Mouse (Mus musculus): Measurements from ENCODE around the gene Arid1b. TPM values are rescaled to one million over a fixed set of nuclear protein-coding genes. Genes with fewer than 3 reads are reported as not detected.

The Arid1b gene
- polyA plus RNA-seq, 1 experiment from 2014 or later: 8.7 TPM

DNA sequence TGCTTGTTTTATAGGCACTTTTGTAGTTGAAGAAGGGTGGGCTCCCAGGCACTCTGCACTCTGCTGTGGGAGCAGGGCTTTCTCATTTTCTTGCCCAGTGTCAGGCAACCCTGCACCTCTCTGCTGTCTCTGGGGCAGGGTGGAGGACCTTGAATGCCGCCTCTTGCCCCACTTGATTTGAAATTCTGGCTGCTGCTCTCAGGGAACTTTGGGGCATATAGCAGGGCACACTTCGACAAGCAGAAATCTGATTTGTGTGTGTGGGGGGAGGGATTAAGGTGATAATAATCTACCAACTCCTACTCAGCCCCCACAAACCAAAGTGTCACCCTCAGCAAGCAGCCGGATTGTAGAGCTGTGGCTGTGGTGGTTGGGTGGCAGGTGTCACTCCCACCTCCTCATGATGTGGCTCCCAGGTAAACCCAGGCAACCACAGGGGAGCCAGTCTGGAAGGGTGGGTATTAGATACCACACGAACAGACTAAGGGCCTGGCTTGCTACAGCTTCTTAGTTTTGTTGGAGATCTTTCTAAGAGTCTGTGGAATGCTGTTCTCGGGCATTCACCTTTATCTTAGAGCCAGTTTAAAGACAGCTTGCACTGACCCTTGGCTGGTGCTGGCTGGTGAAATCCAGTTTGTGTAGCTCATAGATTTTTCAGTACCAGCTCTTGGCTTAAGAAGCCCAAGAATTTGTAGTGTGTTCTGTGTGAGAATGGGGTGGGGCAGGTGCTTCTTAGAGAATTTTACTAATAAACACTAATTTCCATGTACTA, 131.1 kb downstream of the Arid1b start:
- Histone ChIP-seq H3K4me2 (ENCODE audit: low read length) (no peak overlapping the region), H3K4me3 (ENCODE audit: control insufficient read depth in 1 of 2, insufficient read depth in 1 of 2, low read depth in 1 of 2, low read length in 2 of 2) (no peak overlapping the region), H3K27me3 (ENCODE audit: control insufficient read depth, insufficient read depth, low read length) (no peaks in the 10 kb centered on the region), H3K27ac (replicated peaks in 1 of 2; ENCODE audit: control insufficient read depth in 1 of 2, insufficient read depth in 1 of 2, low read depth in 2 of 2, low read length in 2 of 2) (no peak overlapping the region), H3K9ac (ENCODE audit: low read length) (no peak overlapping the region), H3K4me1 (ENCODE audit: control insufficient read depth in 2 of 2, insufficient read depth in 2 of 2, low read length in 2 of 2) (peaks cover 13 to 19% of the 10 kb centered on the region in 2 experiments), H3K36me3 (ENCODE audit: control insufficient read depth, insufficient read depth, low read length) (peaks cover 3% of the 10 kb centered on the region; the same call in 1 of the 2 replicates), H3K9me3 (ENCODE audit: control insufficient read depth, low read length) (no peaks in the 10 kb centered on the region)
- no peak for ATAC-seq (ENCODE audit: insufficient number of reproducible peaks, insufficient read depth, low FRiP score, low read depth)
- WGBS: 67% methylated on average over 5 of the region's 5 CpGs

DNA sequence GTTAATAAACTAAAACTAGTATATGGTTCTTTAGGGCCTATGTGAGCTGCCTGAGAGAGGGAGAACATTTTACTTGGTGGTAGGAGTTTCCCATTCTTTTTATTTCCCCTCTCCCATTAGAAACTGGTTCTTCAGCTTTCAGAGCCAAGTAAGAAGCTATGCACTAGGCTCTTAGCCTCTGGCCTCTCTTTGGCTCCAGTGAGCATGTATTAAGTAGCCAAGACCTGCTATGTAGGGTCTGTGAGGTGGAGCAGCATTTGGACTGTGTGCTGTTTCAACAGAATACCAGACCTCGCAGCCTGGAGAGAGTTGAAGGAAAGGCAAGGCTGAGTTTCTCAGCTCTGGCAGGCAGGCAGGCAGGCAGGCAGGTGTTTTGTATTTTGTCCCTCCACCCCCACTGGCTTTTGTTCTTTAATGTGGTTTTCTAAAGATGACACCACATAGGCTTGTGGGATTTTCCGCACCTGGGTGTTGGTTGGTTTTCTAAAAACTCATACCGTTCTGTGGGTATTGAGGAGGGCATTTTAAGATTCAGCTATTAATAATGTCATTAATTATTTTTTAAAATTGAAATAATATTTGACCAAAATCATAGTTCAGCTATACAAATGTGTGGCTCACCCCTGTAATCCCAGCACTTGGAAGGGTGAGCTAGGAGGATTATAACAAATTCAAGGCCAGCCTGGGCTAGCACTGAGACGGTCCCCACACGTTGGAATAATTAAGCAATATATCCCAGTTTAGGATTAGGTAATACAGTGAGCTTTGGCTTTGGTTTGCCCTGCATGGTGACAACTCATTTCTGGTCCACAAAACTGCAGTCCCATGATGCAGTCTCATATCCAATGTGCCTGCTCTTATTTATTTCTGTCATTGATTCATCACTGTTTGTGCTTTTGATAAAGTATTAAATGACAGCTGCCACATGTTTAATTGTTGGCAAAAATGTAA, 132.0 kb downstream of the Arid1b start:
- no peaks in the 10 kb centered on the region for H3K27me3 ChIP-seq (ENCODE audit: control insufficient read depth, insufficient read depth, low read length)
- no peak overlapping the region for H3K27ac ChIP-seq (replicated peaks in 1 of 2; ENCODE audit: control insufficient read depth in 1 of 2, insufficient read depth in 1 of 2, low read depth in 2 of 2, low read length in 2 of 2)
- H3K36me3 ChIP-seq (ENCODE audit: control insufficient read depth, insufficient read depth, low read length): peaks cover 3% of the 10 kb centered on the region; the same call in 1 of the 2 replicates
- ATAC-seq (ENCODE audit: insufficient number of reproducible peaks, insufficient read depth, low FRiP score, low read depth): no peak
- WGBS: 93% methylated on average over 5 of the region's 5 CpGs
- H3K4me2 ChIP-seq (ENCODE audit: low read length): no peak overlapping the region
- H3K9ac ChIP-seq (ENCODE audit: low read length): no peak overlapping the region
- no peaks in the 10 kb centered on the region for H3K9me3 ChIP-seq (ENCODE audit: control insufficient read depth, low read length)
- H3K4me1 ChIP-seq (ENCODE audit: control insufficient read depth in 2 of 2, insufficient read depth in 2 of 2, low read length in 2 of 2): peaks cover 8 to 11% of the 10 kb centered on the region in 2 experiments
- no peak overlapping the region for H3K4me3 ChIP-seq (ENCODE audit: control insufficient read depth in 1 of 2, insufficient read depth in 1 of 2, low read depth in 1 of 2, low read length in 2 of 2)

DNA sequence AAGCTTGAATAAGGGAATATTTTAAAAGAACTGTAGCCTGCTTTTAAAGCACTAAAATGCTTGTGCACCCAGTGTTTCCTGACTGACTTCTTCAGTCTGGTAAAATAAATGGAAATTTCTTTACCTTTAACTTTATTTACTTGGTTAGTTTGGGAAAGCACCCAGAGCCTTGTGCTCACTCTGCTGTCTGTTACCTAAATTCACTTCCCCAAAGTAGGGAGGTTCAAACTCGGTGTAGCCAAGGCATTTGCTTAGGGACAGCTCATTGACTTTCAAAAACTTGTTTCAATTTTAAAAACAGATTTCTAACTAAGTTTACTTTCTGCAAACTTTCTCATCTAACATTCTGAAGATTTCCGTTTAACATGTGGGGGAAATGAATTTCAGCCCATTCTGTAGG, 135.5 kb downstream of the Arid1b start:
- Histone ChIP-seq H3K27me3 (ENCODE audit: control insufficient read depth, insufficient read depth, low read length) (no peaks in the 10 kb centered on the region), H3K36me3 (ENCODE audit: control insufficient read depth, insufficient read depth, low read length) (peaks cover 3% of the 10 kb centered on the region; the same call in 1 of the 2 replicates), H3K9me3 (ENCODE audit: control insufficient read depth, low read length) (no peaks in the 10 kb centered on the region), H3K4me3 (ENCODE audit: control insufficient read depth in 1 of 2, insufficient read depth in 1 of 2, low read depth in 1 of 2, low read length in 2 of 2) (no peak overlapping the region), H3K9ac (ENCODE audit: low read length) (no peak overlapping the region), H3K27ac (replicated peaks in 1 of 2; ENCODE audit: control insufficient read depth in 1 of 2, insufficient read depth in 1 of 2, low read depth in 2 of 2, low read length in 2 of 2) (no peak overlapping the region), H3K4me2 (ENCODE audit: low read length) (no peak overlapping the region), H3K4me1 (ENCODE audit: control insufficient read depth in 2 of 2, insufficient read depth in 2 of 2, low read length in 2 of 2) (peaks cover 2 to 6% of the 10 kb centered on the region in 2 experiments; a peak in 3 of 4 replicates)
- ATAC-seq (ENCODE audit: insufficient number of reproducible peaks, insufficient read depth, low FRiP score, low read depth): no peak
- 85% methylated on average over 2 of the region's 2 CpGs for WGBS

DNA sequence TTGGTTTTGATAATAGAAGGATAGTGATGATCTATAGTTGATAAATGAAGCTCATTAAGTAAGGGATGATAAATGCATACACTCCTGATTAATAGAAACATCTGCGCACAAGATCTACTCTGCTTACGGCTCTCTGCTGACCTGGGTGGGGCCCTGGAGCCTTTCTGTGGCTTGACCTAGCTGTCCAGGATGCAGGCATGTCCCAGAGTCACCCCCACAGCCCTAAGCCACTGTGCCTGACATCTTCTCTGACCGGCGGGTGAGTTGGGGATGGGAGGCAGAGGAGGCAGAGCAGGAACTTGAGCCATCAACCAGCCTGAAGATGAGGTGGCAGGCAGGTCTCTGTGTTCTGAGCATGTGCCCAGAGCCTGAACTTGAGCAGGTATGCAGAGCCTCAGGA, 136.0 kb downstream of the Arid1b start:
- H3K4me3 ChIP-seq (ENCODE audit: control insufficient read depth in 1 of 2, insufficient read depth in 1 of 2, low read depth in 1 of 2, low read length in 2 of 2): no peak overlapping the region
- no peak overlapping the region for H3K27ac ChIP-seq (replicated peaks in 1 of 2; ENCODE audit: control insufficient read depth in 1 of 2, insufficient read depth in 1 of 2, low read depth in 2 of 2, low read length in 2 of 2)
- 88% methylated on average over 4 of the region's 4 CpGs for WGBS
- H3K27me3 ChIP-seq (ENCODE audit: control insufficient read depth, insufficient read depth, low read length): no peaks in the 10 kb centered on the region
- H3K9ac ChIP-seq (ENCODE audit: low read length): no peak overlapping the region
- no peak for ATAC-seq (ENCODE audit: insufficient number of reproducible peaks, insufficient read depth, low FRiP score, low read depth)
- no peaks in the 10 kb centered on the region for H3K9me3 ChIP-seq (ENCODE audit: control insufficient read depth, low read length)
- peaks cover 3% of the 10 kb centered on the region; the same call in 1 of the 2 replicates for H3K36me3 ChIP-seq (ENCODE audit: control insufficient read depth, insufficient read depth, low read length)
- peaks cover 2 to 5% of the 10 kb centered on the region in 2 experiments; a peak in 2 of 4 replicates for H3K4me1 ChIP-seq (ENCODE audit: control insufficient read depth in 2 of 2, insufficient read depth in 2 of 2, low read length in 2 of 2)
- H3K4me2 ChIP-seq (ENCODE audit: low read length): no peak overlapping the region

DNA sequence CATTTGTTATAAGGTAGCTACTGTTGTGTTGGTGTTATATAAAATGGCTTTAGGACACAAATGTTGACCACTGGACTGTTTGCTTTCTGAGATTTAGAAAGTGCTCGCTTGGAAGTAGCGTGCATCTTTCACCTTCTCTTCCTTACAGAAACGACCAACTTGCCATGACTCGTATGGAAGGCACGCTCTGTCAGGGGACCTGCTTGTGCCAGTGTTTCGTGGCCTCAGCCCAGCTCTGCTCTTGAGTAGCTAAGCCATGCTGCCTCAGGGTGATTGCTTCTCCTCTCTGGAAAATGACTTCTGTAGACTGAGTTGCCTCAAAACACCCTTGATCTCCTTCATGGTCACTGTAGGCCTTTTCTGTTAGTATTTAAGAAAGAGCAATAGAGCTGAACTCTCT, 137.6 kb downstream of the Arid1b start:
- H3K9ac ChIP-seq (ENCODE audit: low read length): no peak overlapping the region
- H3K27ac ChIP-seq (replicated peaks in 1 of 2; ENCODE audit: control insufficient read depth in 1 of 2, insufficient read depth in 1 of 2, low read depth in 2 of 2, low read length in 2 of 2): no peak overlapping the region
- H3K27me3 ChIP-seq (ENCODE audit: control insufficient read depth, insufficient read depth, low read length): no peaks in the 10 kb centered on the region
- H3K9me3 ChIP-seq (ENCODE audit: control insufficient read depth, low read length): no peaks in the 10 kb centered on the region
- ATAC-seq (ENCODE audit: insufficient number of reproducible peaks, insufficient read depth, low FRiP score, low read depth): no peak
- WGBS: 92% methylated on average over 6 of the region's 6 CpGs
- H3K4me1 ChIP-seq (ENCODE audit: control insufficient read depth in 2 of 2, insufficient read depth in 2 of 2, low read length in 2 of 2): peaks cover 0 to 2% of the 10 kb centered on the region in 2 experiments; a peak in 2 of 4 replicates
- peaks cover 3% of the 10 kb centered on the region; the same call in 1 of the 2 replicates for H3K36me3 ChIP-seq (ENCODE audit: control insufficient read depth, insufficient read depth, low read length)
- no peak overlapping the region for H3K4me2 ChIP-seq (ENCODE audit: low read length)
- H3K4me3 ChIP-seq (ENCODE audit: control insufficient read depth in 1 of 2, insufficient read depth in 1 of 2, low read depth in 1 of 2, low read length in 2 of 2): no peak overlapping the region

DNA sequence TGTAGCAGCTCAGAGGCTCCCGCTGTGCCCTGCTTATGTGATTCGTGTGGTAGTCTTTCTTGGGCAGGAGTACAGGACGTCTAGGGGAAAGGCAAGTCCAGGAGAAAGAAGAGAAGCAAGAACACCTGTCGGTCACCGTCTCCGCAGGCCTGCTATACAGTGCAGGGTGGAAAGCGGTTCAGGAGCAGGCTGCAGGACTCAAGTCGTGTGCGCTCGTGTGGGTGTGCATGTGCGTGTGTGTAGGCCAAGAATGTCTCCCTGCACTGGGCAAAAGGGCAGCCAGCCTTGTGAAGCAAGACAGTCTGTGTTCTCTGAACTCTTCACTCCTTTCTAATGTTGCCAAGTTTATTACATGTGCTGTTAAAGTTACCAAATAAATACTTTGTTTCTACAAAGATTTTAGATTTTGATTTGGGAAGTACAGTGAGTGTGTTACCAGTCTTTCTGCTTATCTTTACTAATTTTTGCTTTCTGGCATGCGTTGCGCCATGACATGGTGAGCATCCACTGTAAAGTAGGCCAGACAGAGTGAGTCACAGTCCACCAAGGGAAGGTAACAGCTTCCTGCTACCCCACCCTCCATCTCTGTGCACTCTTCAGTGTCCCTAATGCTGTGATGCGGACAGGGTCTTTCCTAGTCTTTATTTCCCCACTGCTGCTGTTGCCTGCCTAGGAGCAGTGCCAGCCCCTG, 138.3 kb downstream of the Arid1b start:
- Histone ChIP-seq H3K4me2 (ENCODE audit: low read length) (no peak overlapping the region), H3K9ac (ENCODE audit: low read length) (no peak overlapping the region), H3K9me3 (ENCODE audit: control insufficient read depth, low read length) (no peaks in the 10 kb centered on the region), H3K27me3 (ENCODE audit: control insufficient read depth, insufficient read depth, low read length) (no peaks in the 10 kb centered on the region), H3K36me3 (ENCODE audit: control insufficient read depth, insufficient read depth, low read length) (0 out of 2 replicates have a peak, but pooled peaks cover 1% of the 10 kb centered on the region), H3K4me1 (ENCODE audit: control insufficient read depth in 2 of 2, insufficient read depth in 2 of 2, low read length in 2 of 2) (peaks cover 0 to 2% of the 10 kb centered on the region in 2 experiments; a peak in 2 of 4 replicates), H3K27ac (replicated peaks in 1 of 2; ENCODE audit: control insufficient read depth in 1 of 2, insufficient read depth in 1 of 2, low read depth in 2 of 2, low read length in 2 of 2) (no peak overlapping the region), H3K4me3 (ENCODE audit: control insufficient read depth in 1 of 2, insufficient read depth in 1 of 2, low read depth in 1 of 2, low read length in 2 of 2) (no peak overlapping the region)
- WGBS: 89% methylated on average over 14 of the region's 14 CpGs
- no peak for ATAC-seq (ENCODE audit: insufficient number of reproducible peaks, insufficient read depth, low FRiP score, low read depth)

DNA sequence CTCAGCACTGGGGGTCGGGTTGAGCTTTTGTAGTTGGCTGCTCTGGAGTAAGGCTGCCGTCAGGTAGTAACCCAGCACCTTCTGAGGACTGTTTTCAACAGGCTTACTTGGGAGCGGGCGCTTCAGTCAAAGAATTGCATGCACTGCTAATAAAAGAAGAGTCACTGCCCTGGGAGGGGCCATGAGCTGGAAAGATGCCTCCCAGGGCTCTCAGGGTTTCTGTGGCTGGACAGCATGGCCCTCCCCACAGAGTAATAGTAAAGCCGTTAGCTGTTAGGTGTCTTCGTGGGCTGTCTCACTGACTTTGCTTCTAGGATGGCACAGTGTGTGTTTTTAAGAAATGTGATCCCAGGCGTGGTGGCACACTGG, 138.8 kb downstream of the Arid1b start:
- H3K36me3 ChIP-seq (ENCODE audit: control insufficient read depth, insufficient read depth, low read length): no peaks in the 10 kb centered on the region
- no peak overlapping the region for H3K4me2 ChIP-seq (ENCODE audit: low read length)
- ATAC-seq (ENCODE audit: insufficient number of reproducible peaks, insufficient read depth, low FRiP score, low read depth): no peak
- no peaks in the 10 kb centered on the region for H3K27me3 ChIP-seq (ENCODE audit: control insufficient read depth, insufficient read depth, low read length)
- 86% methylated on average over 7 of the region's 7 CpGs for WGBS
- peaks cover 4 to 6% of the 10 kb centered on the region in 2 experiments for H3K4me1 ChIP-seq (ENCODE audit: control insufficient read depth in 2 of 2, insufficient read depth in 2 of 2, low read length in 2 of 2)
- no peaks in the 10 kb centered on the region for H3K9me3 ChIP-seq (ENCODE audit: control insufficient read depth, low read length)
- H3K27ac ChIP-seq (replicated peaks in 1 of 2; ENCODE audit: control insufficient read depth in 1 of 2, insufficient read depth in 1 of 2, low read depth in 2 of 2, low read length in 2 of 2): no peak overlapping the region
- no peak overlapping the region for H3K9ac ChIP-seq (ENCODE audit: low read length)
- no peak overlapping the region for H3K4me3 ChIP-seq (ENCODE audit: control insufficient read depth in 1 of 2, insufficient read depth in 1 of 2, low read depth in 1 of 2, low read length in 2 of 2)

Measured in heart, embryonic 14.5 days (tissue).